Mouse (Mus musculus): ENCODE results near the gene Trip4.
A peak's percentile ranks its signal among the peaks of the same experiment; 100 is the strongest.

GRCm38 (mm10) chr9:65829410-65829809, 79.2 kb downstream of the Trip4 start:
- TF ChIP-seq CTCF (IDR thresholded peaks at IDR 0.05 in 2 of 3, conservative IDR thresholded peaks at IDR 0.05 in 1 of 3; ENCODE audit: control insufficient read depth in 1 of 3, insufficient read depth in 1 of 3, low read depth in 2 of 3, low read length in 3 of 3, poor library complexity in 1 of 3, severe bottlenecking in 1 of 3), result peak in 2 of 3 experiments; percentile 21 to 57; a peak in 4 of 6 replicates
- no peak for TF ChIP-seq EP300 (IDR thresholded peaks at IDR 0.05; ENCODE audit: low read depth in 1 of 2, low read length in 2 of 2)
- TF ChIP-seq NRF1 (IDR thresholded peaks at IDR 0.05; ENCODE audit: insufficient read depth, low read depth, low read length, poor library complexity, severe bottlenecking), result no peak
- TF ChIP-seq POLR2A (IDR thresholded peaks at IDR 0.05; ENCODE audit: control insufficient read depth in 1 of 2, insufficient read depth in 1 of 2, low read depth in 1 of 2, low read length in 2 of 2, poor library complexity in 1 of 2), result no peak
- no peak for TF ChIP-seq MAFK (IDR thresholded peaks at IDR 0.05; ENCODE audit: borderline replicate concordance, low read depth, low read length)
- TF ChIP-seq CHD2 (IDR thresholded peaks at IDR 0.05; ENCODE audit: low read length), result no peak
- TF ChIP-seq ZMIZ1 (IDR thresholded peaks at IDR 0.05; ENCODE audit: low read depth, low read length), result no peak
- no peak for TF ChIP-seq SIN3A (IDR thresholded peaks at IDR 0.05; ENCODE audit: low read length)
